Mouse (Mus musculus) cerebellum, adult 11-12 months (tissue): ENCODE data around the gene Itpkc.

Experiments
- DNase-seq: peaks from one replicate; pipeline ENCODE4 v3.0.0; 2022

Itpkc gene

DNA sequence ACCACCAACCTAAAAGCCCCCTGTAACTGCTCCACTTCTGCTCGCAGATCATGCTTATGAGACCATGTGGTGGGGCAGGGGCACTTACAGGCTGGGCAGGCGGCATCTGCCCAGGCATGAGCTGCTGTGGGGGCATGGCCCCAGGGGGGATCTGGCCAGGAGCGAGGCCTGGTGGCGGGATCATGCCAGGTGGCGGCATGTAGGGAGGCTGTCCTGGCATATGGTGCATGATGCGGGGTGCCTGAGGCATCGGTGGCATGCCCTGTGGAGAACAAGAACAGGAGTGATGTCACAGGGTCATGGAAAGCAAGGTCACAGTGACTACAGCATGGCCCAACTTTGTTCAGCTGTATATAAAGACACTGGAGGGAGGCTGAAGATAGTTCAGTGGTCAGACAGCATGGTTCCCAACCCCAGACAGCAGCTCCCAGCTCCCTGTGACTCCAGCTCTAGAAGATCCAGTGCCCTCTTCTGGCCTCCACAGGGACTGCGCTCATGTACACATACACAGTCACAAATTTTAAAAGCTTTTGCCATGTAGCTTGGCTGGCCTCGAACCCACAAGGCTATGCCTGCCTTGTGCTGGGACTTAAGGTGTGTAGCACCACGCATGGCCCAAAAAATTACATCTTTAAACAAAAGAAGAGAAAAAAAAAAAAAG lies 39.1 kb downstream of the Itpkc start:
- no peak for DNase-seq

DNA sequence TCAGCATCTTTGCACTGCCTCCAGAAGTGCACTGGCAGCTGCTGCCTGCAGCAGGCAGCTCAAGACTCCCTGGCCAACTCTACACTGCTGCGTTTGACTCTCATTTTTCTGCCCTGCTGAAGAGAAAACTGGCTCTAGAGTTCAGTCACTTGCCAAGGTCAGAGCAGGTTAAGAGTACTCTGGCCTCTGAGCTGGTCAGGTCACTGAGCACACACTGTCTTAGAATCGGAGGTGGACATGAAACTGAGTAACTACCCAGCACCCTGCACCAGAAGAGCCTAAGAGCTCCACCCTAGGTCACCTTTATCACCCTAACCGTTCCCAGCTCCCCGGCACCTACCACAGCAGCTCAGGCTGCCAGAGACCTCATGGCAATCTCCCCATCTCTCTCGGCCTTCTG lies 42.5 kb downstream of the Itpkc start:
- DNase-seq: no peak

DNA sequence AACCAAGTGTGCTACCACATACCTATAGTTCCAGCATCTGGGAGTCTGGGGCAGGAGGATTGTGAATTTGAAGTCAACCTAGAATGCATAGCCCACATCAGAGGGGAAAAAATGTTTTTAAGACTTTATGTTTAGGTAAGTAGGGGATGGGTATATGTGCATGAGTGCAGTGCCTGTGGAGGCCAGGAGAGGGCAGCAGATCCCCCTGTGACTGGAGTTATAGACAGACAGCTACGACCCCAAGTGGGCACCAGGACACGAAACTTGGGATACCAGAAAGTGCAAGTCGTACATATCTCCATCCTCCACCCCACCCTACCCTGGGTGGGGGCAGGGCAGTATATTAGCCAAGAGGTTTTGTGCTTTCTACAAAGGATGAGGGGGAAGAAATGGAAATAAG lies 43.5 kb downstream of the Itpkc start:
- DNase-seq: no peak

- no peak for DNase-seq
These were observed 46.0 kb downstream of the Itpkc start for GRCm38 (mm10) chr7:27182498-27182897.

GRCm38 (mm10) chr7:27180837-27181695 lies 47.4 kb downstream of the Itpkc start, which contains the start of the genes Gm21983 and Mia:
TSS of gene Gm21983 (minus strand) at chr7:27181086.
TSS of gene Mia (minus strand) at chr7:27181157.
- DNase-seq: peak; percentile 33

DNA sequence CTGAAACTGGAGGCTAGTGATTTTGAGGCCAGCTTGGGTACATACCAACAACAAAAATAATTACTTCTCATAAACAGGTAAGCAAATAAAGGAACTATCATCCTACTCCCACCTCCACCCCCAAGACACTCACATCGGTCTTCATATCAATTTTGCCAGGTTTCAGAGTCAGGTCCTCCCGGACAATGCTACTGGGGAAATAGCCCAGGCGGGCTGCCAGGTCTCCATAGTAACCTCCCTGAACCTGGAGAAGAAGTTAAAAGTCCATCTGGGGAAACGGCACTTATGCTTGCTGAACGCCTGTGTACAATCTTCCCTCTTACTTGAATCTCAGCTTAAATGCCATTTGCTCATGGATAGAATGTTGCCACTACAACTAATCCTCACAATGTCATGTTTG lies 48.4 kb downstream of the Itpkc start:
- peak; percentile 61 for DNase-seq

- peak; percentile 20 for DNase-seq
These were observed 49.1 kb downstream of the Itpkc start for GRCm38 (mm10) chr7:27179217-27179918.

DNA sequence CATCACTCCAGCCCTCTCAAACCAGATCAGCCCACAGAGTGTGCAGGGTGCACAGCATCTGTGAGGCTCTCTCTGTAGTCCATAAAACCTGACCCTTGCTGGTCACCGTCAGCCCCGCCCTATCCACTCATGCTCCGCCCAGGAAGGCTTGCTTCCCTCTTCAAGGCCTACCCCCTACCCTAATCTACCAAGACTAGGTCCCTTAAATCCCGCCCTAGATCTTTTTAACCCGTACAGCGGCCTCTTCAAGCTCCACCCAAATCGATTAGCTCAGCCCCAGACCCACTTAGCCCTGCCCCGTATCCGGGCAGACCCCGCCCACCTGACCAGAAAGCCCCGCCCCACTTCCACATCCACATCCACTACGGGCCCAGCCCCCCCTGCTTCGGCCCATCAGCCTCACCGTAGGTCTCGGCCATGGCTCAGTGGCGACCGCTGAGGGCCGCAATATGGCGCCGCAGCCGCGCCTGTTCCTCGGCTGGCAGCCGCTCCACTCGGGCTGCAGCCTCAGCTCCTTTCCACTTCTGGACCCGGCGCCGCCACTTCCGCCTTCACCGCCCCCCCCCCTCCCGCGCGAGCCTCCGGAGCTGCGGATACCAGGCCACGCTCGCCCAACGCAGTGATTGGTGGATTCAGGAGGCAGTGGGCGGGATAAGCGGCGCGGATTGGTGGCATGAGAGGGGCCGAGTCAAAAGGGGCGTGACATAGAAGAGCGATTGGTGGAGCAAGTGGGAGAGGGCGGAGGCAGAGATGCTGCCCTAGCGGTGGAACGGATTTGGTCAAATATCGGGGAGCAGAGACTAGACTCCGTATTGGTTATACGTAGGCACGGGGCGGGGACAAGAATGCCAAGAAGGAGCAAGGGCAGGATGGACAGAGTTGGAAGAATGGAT lies 49.9 kb downstream of the Itpkc start, which contains the start of gene Rab4b:
Rab4b (minus strand) TSS at position 573 of the 893 bp plus-strand sequence.
- DNase-seq: peak; percentile 100

DNA sequence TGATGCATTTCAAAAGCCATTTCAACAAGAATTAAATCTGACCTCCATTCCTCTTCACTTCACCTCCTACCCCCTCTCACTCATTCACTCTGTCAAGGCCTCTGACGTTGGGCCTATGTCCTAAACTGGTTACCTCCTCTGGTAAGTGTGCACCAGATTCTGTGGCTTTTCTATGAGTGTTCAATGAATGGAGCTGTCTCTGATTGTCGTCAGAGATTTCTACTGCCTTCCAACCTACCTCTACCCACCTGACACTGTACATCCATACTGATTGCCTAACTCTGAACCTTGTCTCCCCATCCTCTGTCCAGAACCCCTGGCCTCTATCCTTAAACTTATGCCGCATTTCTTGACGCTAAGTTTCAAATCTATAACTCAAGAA lies 50.5 kb downstream of the Itpkc start:
- no peak for DNase-seq

GRCm38 (mm10) chr7:27174896-27175295 lies 53.6 kb downstream of the Itpkc start:
- DNase-seq: no peak

- peak; percentile 37 for DNase-seq
These were observed 54.0 kb downstream of the Itpkc start for GRCm38 (mm10) chr7:27174496-27174895.

DNA sequence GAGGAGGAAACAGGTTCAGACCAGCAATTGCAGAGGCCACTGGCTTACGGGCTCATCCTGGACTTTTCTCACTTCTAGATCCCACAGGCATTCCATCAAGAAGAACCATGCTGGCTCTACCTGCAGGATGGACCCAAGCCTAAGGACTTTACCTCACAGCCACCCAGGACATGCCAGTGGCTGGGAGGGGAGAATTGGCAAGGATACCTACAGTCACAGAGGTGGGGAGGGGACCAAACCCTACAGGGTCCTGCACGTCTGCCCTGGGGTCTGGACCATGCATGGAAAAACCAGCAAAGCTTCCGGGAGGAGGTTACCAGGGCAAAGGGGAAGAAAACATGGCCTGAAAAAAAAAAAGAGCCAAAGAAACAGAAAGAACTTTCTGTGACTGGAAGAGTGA lies 57.5 kb downstream of the Itpkc start:
- peak; percentile 21 for DNase-seq

- DNase-seq: peak; percentile 50
These were observed 60.1 kb downstream of the Itpkc start for GRCm38 (mm10) chr7:27168371-27168770.

DNA sequence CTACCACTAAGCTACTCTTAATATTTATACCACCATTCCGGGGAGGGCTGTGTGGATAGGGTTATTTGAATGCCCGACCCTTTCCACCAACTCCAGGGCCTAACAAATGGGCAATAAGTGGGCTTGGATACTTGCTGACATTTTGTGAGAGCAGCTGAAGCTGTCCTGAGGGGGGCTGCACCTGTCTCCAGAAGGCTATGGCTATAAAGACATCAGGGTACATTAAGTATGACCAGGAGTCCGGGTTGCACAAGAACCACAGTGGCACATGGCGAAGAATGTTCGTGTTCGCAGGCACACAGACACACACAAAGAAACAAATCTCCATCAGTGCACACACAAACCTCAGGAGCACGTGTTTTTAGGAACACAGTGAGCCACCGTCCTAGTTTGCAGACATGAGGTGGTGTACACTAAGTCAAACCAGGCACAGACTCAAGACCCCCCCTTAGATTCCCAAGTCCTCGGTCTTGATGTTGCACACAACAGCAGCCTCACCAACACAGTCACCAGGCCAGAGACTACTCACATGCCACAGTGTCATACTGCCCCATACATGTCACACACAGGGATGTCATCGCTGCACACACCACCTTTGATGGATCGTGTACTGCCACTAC lies 60.9 kb downstream of the Itpkc start:
- DNase-seq: peak; percentile 57

- DNase-seq: peak; percentile 95
These were observed 61.6 kb downstream of the Itpkc start, which contains the start of gene Egln2 for GRCm38 (mm10) chr7:27166614-27167474. TSS of gene Egln2 (minus strand) at chr7:27166802.

DNA sequence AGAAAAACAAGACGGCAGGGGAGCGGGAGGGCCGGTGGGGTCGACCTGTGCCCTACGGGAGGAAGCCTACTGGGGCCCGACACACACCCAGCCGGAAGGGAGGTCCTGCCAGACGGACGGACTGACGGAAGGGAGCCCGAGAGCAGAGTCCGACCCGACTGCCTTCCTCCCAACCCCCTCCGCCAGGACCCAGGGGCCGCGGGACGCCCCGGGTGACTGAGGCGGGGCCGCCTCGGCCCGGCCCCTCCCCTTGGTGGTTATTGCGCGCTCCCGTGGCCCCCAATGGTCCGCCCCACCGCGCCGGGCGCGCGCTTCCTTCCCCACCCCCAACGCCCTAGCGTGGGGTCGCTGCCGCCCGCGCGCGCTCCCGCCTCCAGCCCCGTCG lies 62.2 kb downstream of the Itpkc start:
- DNase-seq: peak; percentile 85

GRCm38 (mm10) chr7:27165696-27166095 lies 62.8 kb downstream of the Itpkc start:
- no peak for DNase-seq

GRCm38 (mm10) chr7:27165007-27165655 lies 63.3 kb downstream of the Itpkc start:
- peak; percentile 80 for DNase-seq

GRCm38 (mm10) chr7:27164112-27164947 lies 64.1 kb downstream of the Itpkc start:
- peak; percentile 79 for DNase-seq
